Mouse (Mus musculus): ENCODE measurements around the gene Ncstn.

DNA sequence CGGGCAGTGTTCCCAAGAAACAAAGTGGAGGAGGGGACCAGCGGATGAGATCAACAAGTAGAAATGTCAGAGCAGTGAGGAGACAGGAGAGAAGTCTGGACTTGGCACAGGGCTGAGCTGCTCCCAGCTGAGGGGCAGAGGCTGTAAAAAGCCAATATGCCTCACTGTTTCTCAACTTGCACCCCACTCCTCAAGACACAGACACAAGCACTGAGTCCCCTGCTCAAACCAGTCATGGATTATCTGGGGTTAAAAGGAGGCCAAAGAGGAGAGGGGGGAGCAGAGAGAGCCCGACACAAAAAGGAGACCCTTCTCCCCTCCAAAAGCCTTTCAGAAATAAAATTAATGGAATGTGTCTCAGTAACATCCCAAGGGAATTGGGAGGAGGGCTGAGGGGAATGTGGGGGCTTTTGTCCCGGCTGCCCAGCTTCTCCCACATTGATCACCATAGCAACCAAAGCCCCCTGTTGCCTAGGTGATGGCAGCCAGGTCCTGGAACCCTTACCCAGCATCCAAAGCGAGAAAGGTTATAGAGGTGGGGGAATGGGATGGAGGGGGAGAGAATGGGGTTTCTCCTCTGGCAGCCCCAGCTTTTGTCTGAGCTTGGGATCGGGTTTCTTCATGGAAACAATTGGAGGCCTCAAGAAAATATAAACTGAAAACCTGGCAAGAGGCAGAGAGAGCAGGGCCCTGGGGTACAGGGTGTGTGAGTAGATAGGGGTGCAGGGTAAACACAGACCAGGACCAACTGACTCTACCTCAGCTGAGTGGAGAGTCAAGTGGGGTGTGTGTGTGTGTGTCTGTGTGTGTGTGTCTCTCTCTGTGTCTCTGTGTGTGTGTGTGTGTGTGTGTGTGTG is 65.7 kb downstream of the Ncstn start:
- no peak for TF ChIP-seq TAL1 (IDR thresholded peaks at IDR 0.05; ENCODE audit: low read length)
- no peak for TF ChIP-seq GATA1 (IDR thresholded peaks at IDR 0.05; ENCODE audit: low read length)
